In the genomic region with DNA sequence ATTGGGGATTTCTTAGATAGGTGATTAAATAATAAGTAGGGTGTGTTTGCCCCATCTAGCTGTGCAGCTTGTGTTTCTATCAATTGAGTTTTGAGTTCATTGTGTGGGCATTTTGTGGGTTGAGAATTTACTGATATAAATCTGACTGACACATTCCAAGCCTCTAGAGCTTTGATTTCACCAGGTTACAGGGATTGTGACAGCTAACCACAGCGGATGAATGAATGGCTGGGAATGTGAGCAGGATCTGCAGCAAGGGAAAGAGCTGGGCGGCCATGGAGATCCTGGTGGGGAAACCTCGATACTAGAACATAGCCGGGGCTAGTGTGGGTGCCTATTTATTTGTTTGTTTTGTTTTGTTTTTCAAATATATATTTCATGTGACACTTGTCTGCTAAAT, we compare ENCODE assay signal across 25 mouse cellular contexts.
"Had no signal": no experiment of that assay in that cellular context is flagged by ENCODE, and none has a peak within 500 bp of the region (broad histone marks: within the 10 kb centered on the region; RNA-seq: fewer than 3 reads in every experiment).

No protein-coding gene starts in this region.

- H3K36me3 ChIP-seq: embryonic facial prominence, embryonic 10.5 days; embryonic facial prominence, embryonic 12.5 days; embryonic facial prominence, embryonic 13.5 days; embryonic facial prominence, embryonic 15.5 days; forebrain, embryonic 10.5 days; forebrain, embryonic 12.5 days; forebrain, embryonic 15.5 days had no signal

- H3K4me2 ChIP-seq: embryonic facial prominence, embryonic 12.5 days; embryonic facial prominence, embryonic 13.5 days; embryonic facial prominence, embryonic 15.5 days; forebrain, embryonic 12.5 days; forebrain, embryonic 13.5 days; forebrain, embryonic 15.5 days had no signal

- H3K4me3 ChIP-seq: embryonic facial prominence, embryonic 10.5 days; embryonic facial prominence, embryonic 12.5 days; embryonic facial prominence, embryonic 13.5 days; embryonic facial prominence, embryonic 15.5 days; erythroblast, embryonic 14.5 days; forebrain, embryonic 10.5 days; forebrain, embryonic 12.5 days; forebrain, embryonic 13.5 days; forebrain, embryonic 15.5 days; gastrocnemius, adult 2 months; heart, adult 2 months had no signal

- DNase-seq: cerebellum, adult 9-10 months; cerebellum, adult 9-11 months; cerebellum, postnatal 10 days; cerebellum, postnatal 14 days; cerebellum, postnatal 25 days; cerebellum, postnatal 36 days; embryo, embryonic 11 days; forebrain, postnatal 0 days; gastrocnemius, adult 2 months; gastrocnemius, postnatal 10 days; gastrocnemius, postnatal 14 days; gastrocnemius, postnatal 25 days; gastrocnemius, postnatal 36 days; heart, adult 11 months; heart, adult 18-20 months; heart, adult 2 months had no signal

- H3K27me3 ChIP-seq: embryonic facial prominence, embryonic 12.5 days; embryonic facial prominence, embryonic 13.5 days; embryonic facial prominence, embryonic 15.5 days; forebrain, embryonic 12.5 days; forebrain, embryonic 13.5 days; forebrain, embryonic 15.5 days had no signal
